Mouse (Mus musculus): Measurements from ENCODE around the gene Crybg2.

- TF ChIP-seq CTCF (conservative IDR thresholded peaks at IDR 0.05; ENCODE audit: low read length), result no peak
- no peak for TF ChIP-seq NANOG (IDR thresholded peaks at IDR 0.05; ENCODE audit: borderline replicate concordance, low read length)
Measured at GRCm38 (mm10) chr4:134125383-134126060, 64.9 kb downstream of the Crybg2 start.
